Mouse (Mus musculus) MEL (cell line): ENCODE results near the gene Aldh3b1.

ENCODE experiments used
- CTCF ChIP-seq, 3 experiments: IDR thresholded peaks in 2 of 3; conservative IDR thresholded peaks in 1 of 3; 2 replicates each; pipeline ENCODE4 v1.5.1; 2011 to 2012; ENCODE audit warnings: low read length in 3 of 3, low read depth in 2 of 3, mild to moderate bottlenecking in 2 of 3, improper control_type of control experiment in 1 of 3, inconsistent platforms in 1 of 3, mixed read lengths in 1 of 3, moderate library complexity in 1 of 3; ENCODE audit not compliant: control insufficient read depth in 1 of 3, insufficient read depth in 1 of 3, poor library complexity in 1 of 3, severe bottlenecking in 1 of 3
- EP300 ChIP-seq, 2 experiments: IDR thresholded peaks; 2 replicates each; pipeline ENCODE4 v1.6.1; 2011; ENCODE audit warnings: improper control_type of control experiment in 2 of 2, low read length in 2 of 2, low read depth in 1 of 2, mild to moderate bottlenecking in 1 of 2
- MAFK ChIP-seq: IDR thresholded peaks from 2 replicates; pipeline ENCODE4 v1.6.1; 2011; ENCODE audit warnings: low read depth, mild to moderate bottlenecking, low read length, improper control_type of control experiment, borderline replicate concordance
- POLR2A ChIP-seq, 2 experiments: IDR thresholded peaks; 2 replicates each; pipeline ENCODE4 v1.6.1; 2011 to 2012; ENCODE audit warnings: low read length in 2 of 2, mild to moderate bottlenecking in 2 of 2, control low read depth in 1 of 2, improper control_type of control experiment in 1 of 2, low read depth in 1 of 2, moderate library complexity in 1 of 2; ENCODE audit not compliant: control insufficient read depth in 1 of 2, insufficient read depth in 1 of 2, poor library complexity in 1 of 2
- RAD21 ChIP-seq: IDR thresholded peaks from 2 replicates; pipeline ENCODE4 v1.6.1; 2011; ENCODE audit warnings: mild to moderate bottlenecking, low read depth, low read length, improper control_type of control experiment
- RCOR1 ChIP-seq: IDR thresholded peaks from 2 replicates; pipeline ENCODE4 v1.6.1; 2012; ENCODE audit warnings: low read depth, mild to moderate bottlenecking, inconsistent platforms, low read length, improper control_type of control experiment
- SIN3A ChIP-seq: IDR thresholded peaks from 2 replicates; pipeline ENCODE4 v1.6.1; 2012; ENCODE audit warnings: low read length, improper control_type of control experiment, inconsistent platforms
- TCF12 ChIP-seq: IDR thresholded peaks from 2 replicates; pipeline ENCODE4 v1.6.1; 2014; ENCODE audit warnings: low read depth, mild to moderate bottlenecking, inconsistent platforms, low read length, improper control_type of control experiment, moderate library complexity
- ZKSCAN1 ChIP-seq: IDR thresholded peaks from 2 replicates; pipeline ENCODE4 v1.6.1; 2012; ENCODE audit warnings: low read depth, mild to moderate bottlenecking, inconsistent platforms, low read length, improper control_type of control experiment, moderate library complexity
- ZNF384 ChIP-seq: IDR thresholded peaks from 2 replicates; pipeline ENCODE4 v1.6.1; 2012; ENCODE audit warnings: low read depth, mild to moderate bottlenecking, inconsistent platforms, low read length, improper control_type of control experiment

DNA sequence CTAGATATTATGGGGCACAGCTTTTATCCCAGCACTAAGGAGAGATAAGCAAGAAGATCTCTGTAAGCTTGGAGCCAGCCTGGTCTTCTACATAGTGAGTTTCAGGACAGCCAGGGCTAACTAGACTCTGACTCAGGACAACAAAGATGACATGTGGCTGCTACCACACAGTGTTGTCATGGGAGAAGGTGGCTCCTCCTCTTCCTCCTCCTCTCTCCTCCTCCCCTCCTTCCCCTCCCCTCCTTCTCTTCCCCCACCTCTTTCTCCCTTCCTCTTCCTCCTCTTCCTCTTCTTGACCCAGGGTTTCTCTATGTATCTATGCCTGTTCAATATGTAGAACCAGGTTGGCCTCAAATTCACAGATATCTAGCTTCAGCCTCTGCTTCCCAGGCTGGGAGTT lies 21.9 kb upstream of the Aldh3b1 start:
- TF ChIP-seq EP300 (IDR thresholded peaks at IDR 0.05; ENCODE audit: low read depth in 1 of 2, low read length in 2 of 2) (no peak), CTCF (IDR thresholded peaks at IDR 0.05 in 2 of 3, conservative IDR thresholded peaks at IDR 0.05 in 1 of 3; ENCODE audit: control insufficient read depth in 1 of 3, insufficient read depth in 1 of 3, low read depth in 2 of 3, low read length in 3 of 3, poor library complexity in 1 of 3, severe bottlenecking in 1 of 3) (no peak; a peak in 1 of 6 replicates), POLR2A (IDR thresholded peaks at IDR 0.05; ENCODE audit: control insufficient read depth in 1 of 2, insufficient read depth in 1 of 2, low read depth in 1 of 2, low read length in 2 of 2, poor library complexity in 1 of 2) (no peak), RAD21 (no peak), SIN3A (no peak), ZNF384 (no peak), TCF12 (no peak), ZKSCAN1 (no peak), RCOR1 (no peak), MAFK (no peak)
